Mouse (Mus musculus) ES-Bruce4 (cell line): ENCODE measurements around the gene Ddx5.

Experiments used
- CTCF ChIP-seq: IDR thresholded peaks from one replicate; pipeline ENCODE4 v1.8.1; 2011; ENCODE audit warnings: low read depth, low read length
- EP300 ChIP-seq: IDR thresholded peaks from 2 replicates; pipeline ENCODE4 v1.6.1; 2011; ENCODE audit warnings: low read depth, low read length; ENCODE audit not compliant: insufficient read depth
- POLR2A ChIP-seq: IDR thresholded peaks from one replicate; pipeline ENCODE4 v1.8.1; 2011; ENCODE audit warnings: low read length; ENCODE audit not compliant: insufficient read depth

DNA sequence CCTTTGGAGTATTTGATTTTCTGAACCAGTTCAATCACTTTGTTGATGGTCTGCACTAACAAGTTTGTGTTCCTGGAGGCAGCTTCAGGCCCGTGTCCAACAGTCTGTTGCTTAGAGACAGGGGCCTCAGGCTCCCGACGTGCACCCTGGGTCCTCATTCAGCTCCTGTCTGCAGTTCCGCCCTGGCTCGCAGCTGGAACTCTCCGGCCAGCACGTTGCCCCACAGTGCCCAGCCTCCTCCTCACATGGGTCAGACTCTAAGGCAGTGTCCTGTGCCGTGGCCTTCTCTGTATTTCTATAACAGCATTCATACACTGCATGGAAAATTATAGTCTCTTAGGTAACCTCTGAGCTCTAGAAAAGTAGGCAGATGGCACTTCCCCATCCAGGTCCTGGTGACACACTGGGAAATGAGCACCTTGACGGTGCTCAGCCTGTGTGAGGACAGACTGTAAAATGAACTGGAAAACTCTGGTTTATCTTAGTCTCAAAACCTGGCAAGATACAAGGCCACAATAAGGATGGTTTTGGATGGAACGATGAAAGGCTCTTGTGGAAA is 13.2 kb upstream of the Ddx5 start:
- TF ChIP-seq CTCF (no peak), POLR2A (no peak), EP300 (no peak)
